Mouse (Mus musculus): ENCODE measurements around the gene Adarb2. TPM values are rescaled to one million over a fixed set of nuclear protein-coding genes. Genes with fewer than 3 reads are reported as not detected.

Adarb2 gene
- total RNA-seq (2023): not detected in 4 replicates

GRCm38 (mm10) chr13:8202681-8203476, at the start of gene Adarb2:
Gene Adarb2 (plus strand): TSS chr13:8202866.

All from B cell, adult 62 days (primary cell).